Mouse (Mus musculus): ENCODE results near the gene Scamp2.

The Scamp2 gene

GRCm38 (mm10) chr9:57560861-57561710 is at the start of gene Scamp2:
TSS of gene Scamp2 (plus strand) at chr9:57560943.
- peak; percentile 96 for DNase-seq (ENCODE audit: low spot score in 2 of 2)

- DNase-seq (ENCODE audit: low spot score in 2 of 2), result no peak
Observed at GRCm38 (mm10) chr9:57517113-57517512, 43.6 kb upstream of the Scamp2 start.

GRCm38 (mm10) chr9:57520375-57521055 is 40.2 kb upstream of the Scamp2 start:
- no peak for DNase-seq (ENCODE audit: low spot score in 2 of 2)

GRCm38 (mm10) chr9:57521056-57521911 is 39.5 kb upstream of the Scamp2 start, which contains the start of gene Cox5a:
TSS of gene Cox5a (plus strand) at chr9:57521274.
- DNase-seq (ENCODE audit: low spot score in 2 of 2), result peak; percentile 95

DNA sequence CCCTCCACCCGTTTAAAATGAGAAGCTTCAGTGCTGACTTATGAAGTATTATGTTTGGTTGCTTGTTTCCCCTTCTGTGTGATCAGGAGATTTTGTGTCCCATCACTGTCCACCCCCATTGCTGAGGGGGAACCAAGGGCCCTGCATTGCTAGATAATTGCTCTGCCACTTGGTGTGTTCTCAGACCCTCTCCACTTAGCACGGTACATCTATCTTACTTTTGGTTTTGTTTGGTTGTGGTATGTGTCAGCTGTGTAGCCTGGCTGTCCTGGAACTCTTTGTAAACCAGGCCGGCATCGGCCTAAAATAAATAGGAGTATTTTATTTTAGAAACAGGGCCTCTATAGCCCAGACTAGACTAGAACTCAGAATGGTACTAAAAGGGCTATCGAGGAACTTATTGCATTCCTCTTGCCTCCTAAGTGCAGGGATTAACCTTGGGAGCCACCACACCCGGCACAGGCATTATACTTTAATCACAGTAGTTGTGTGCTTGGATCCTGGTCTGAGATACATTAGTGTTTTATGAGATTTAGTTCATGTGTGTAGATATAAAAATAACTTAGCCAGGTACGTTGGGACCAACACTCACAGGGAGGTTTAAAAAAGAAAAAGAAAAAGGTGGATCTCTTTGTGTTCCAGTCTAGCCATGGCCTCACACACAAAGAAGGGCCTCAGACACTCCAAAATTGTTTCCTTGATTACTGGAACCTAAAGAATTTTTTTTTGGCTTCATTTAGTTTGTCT is 38.5 kb upstream of the Scamp2 start:
- DNase-seq (ENCODE audit: low spot score in 2 of 2), result no peak

GRCm38 (mm10) chr9:57522861-57523246 is 37.9 kb upstream of the Scamp2 start:
- no peak for DNase-seq (ENCODE audit: low spot score in 2 of 2)

GRCm38 (mm10) chr9:57523754-57524153 is 37.0 kb upstream of the Scamp2 start:
- no peak for DNase-seq (ENCODE audit: low spot score in 2 of 2)

GRCm38 (mm10) chr9:57524439-57524838 is 36.3 kb upstream of the Scamp2 start:
- DNase-seq (ENCODE audit: low spot score in 2 of 2), result no peak

- no peak for DNase-seq (ENCODE audit: low spot score in 2 of 2)
Observed at GRCm38 (mm10) chr9:57525516-57525915, 35.2 kb upstream of the Scamp2 start.

DNA sequence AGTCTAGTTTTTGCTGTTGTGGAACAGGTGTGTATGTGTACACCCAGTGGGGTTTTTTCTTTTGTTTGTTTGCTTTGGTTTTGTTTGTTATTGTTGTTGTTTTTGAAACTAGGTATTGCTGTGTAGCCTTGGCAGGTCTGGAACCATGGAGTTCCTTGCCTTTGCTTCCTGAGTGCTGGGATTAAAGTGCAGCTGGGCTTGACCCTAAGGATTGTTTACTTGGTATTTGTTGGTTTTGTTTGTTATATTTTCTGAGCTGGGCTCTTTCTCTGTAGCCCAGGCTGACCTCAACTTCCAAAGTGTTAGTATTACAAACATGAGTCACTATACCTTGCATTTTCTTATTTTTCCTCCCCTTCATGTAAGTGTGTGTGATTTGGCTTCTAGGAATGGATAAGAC is 34.3 kb upstream of the Scamp2 start:
- DNase-seq (ENCODE audit: low spot score in 2 of 2), result no peak

DNA sequence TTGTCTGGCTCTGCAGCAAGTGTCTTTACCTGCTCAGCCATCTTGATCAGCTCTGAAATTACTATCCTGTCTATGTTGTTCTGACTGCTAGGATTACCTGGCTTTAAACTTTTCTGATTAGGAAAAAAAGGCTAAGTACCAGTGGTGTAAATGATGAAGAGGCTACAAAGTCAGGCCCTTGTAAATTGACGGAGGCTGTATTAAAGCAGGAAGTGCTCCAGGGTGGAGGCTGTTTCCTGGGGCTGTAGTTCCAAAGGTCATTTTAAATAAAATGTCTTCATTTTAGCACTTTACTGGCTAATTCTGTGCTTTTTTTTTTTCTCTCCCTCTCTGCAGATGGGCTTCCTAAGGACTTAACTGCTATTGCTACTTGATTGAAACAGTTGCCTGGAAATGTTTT is 28.8 kb upstream of the Scamp2 start:
- no peak for DNase-seq (ENCODE audit: low spot score in 2 of 2)

- no peak for DNase-seq (ENCODE audit: low spot score in 2 of 2)
Observed at GRCm38 (mm10) chr9:57536362-57536761, 24.4 kb upstream of the Scamp2 start.

DNA sequence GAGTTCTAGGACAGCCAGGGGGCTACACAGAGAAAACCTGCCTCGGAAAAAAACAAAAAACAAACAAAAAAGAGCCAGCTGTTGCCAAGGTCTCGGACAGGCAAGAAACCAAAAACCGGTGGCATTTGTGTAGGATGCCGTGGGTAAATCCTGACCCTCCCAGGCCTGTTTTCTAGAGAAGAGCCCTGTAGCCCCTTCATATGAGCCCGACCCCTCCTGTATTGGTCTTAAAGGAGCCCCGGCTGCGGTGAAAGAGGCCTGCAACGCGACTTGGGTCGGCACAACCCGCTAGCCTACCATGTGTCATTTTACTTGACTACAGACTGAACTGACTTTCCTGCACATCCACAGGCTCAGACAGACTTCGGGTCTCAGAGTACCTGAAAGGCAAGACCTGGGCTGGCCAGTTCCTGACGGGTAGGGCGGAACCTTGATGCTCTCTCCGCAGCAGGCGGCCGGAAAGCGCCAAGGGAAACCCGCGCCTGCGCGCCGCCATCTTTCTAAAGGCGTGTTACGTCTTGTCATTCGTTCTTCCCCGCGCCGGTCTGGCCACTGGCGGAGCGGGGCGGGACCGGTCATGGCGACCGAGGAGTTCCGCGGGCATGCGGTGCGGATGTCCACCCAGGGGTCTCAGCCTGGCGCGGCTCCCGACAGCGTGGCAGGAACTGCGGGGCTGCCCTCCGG is 23.6 kb upstream of the Scamp2 start, which contains the start of gene Fam219b:
Gene Fam219b (plus strand): TSS at position 485 of the 684 bp plus-strand sequence.
- peak; percentile 88 to 89 for DNase-seq (ENCODE audit: low spot score in 2 of 2)

DNA sequence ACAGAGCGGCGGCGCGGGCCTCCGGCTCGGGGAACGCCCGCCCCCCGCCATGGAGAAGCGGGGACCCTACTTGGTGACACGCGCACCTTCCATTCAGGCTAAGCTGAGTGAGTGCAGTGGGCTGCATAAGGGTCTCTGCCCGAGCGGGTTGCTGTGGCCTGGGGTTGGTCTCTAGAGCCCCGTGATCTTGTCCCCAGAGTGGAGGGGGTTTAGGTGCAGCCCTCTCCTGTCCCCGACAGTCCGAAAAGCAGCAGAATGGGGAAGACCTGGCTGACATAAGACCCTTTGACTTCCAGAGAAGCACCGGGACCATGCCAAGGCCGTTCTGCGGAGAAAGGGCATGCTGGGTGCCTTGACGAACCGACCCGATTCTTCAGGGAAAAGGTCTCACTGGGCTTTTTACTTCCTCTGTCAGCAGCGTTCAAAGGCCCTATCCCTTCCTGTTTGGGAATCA is 23.0 kb upstream of the Scamp2 start:
- no peak for DNase-seq (ENCODE audit: low spot score in 2 of 2)

GRCm38 (mm10) chr9:57539550-57539949 is 21.2 kb upstream of the Scamp2 start:
- DNase-seq (ENCODE audit: low spot score in 2 of 2), result no peak

DNA sequence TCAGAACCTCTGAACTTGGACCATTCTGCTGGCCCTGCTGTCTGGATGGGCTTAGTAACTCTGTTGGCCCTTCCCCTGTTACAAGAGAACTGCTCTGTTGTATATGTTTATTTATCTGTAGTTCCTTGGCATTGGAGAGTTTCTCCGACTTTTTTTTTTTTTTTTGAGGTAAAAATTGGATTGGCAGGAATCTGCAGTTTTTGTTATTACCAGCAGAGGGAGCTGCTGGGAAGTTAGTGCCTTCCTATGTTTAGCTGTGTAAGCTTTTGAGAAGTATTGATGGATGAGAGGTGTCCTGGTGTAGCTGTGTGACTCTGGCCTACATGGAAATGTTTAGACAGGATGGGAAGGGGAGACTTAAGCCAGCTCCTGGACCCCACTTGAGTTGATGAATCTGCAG is 19.4 kb upstream of the Scamp2 start:
- no peak for DNase-seq (ENCODE audit: low spot score in 2 of 2)

DNA sequence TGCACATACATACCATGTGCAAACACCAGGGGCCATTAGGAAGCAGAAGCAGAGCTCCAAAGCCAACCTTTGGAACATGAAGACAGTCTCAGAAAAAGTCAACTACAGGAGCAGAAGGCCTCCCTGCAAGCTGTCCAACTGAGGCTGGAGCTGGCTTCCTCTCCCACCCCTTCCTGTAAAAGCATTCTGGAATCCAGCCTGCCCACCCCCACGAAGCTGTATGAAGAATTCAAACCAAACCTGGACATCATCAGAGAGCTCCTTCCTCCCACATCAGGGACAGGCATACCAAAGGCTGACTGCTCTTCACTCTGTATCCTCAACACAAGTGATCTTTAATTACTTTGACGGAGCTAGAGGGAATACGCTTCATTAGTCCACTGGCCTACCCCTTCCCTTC is 16.8 kb upstream of the Scamp2 start:
- no peak for DNase-seq (ENCODE audit: low spot score in 2 of 2)

GRCm38 (mm10) chr9:57547287-57547686 is 13.5 kb upstream of the Scamp2 start:
- DNase-seq (ENCODE audit: low spot score in 2 of 2), result peak in 1 of 2 experiments; percentile 67

DNA sequence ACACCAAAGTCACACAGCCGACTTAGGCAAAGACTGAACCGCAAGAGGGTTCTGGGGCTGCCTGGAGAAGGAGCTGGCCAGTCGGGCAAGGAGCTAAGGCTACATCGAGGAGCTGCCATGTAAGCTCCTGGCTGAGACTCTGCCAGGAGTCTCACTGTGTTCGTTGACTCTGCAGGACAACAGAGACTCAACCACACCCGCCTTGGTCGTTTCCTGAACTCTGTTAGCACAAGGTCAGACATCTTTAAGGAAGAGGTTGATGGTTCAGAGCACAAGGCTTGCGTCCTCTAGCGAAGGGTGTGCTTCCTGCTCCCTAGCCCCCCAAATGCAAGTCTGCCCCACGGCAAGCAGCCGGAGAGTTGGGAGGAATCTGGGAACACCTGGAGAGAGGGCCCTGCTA is 12.9 kb upstream of the Scamp2 start:
- DNase-seq (ENCODE audit: low spot score in 2 of 2), result no peak

DNA sequence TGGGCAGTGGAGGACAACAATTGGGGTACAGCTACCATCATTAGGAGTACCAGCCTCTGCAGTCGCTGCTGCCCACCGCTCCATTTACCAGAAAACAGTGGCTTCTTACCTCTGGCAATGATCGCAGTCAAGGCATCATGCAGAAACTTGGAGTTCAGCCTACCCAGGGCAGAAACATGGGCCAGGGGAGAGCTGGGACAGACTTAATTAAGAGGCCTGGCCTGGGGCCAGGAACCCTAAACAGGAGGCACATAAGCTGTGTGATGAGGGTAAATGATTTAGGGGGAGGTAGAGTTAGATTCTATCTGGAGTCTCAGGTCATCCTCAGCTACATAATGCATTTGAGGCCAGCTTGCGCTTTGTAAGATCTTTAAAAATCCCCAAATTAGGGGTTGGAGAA is 11.6 kb upstream of the Scamp2 start:
- peak in 1 of 2 experiments; percentile 28 for DNase-seq (ENCODE audit: low spot score in 2 of 2)

Data from heart, adult 9 months (tissue).